Mouse (Mus musculus): Measurements from ENCODE around the gene Pomgnt2. TPM values are rescaled to one million over a fixed set of nuclear protein-coding genes. Genes with fewer than 3 reads are reported as not detected.
A peak's percentile ranks its signal among the peaks of the same experiment; 100 is the strongest.

Pomgnt2 gene
- polyA plus RNA-seq (2015; fragmentation: Nextera tagmentation; extraction: Ambion mirVana), result 23.9 and 28.3 TPM in 2 replicates

DNA sequence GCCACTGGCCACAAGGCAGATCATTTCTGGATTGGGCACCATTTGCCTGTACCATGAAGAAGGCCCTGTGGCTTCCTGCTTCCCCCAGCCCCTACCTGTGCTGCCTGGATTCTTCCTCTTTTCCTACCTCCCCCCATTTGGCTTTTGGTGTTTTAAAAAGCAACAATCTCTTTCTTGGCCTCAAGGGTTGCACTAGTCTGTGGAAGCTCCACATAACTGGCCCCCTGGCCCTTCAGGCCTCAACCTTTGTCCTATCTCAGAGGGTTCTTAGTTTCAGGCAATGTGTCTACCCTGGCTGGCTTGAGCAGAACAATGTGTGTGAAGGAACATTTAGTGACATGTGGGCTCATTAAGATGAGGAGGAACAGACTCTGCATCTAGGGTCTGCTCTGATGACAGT lies at the start of gene Pomgnt2:
TSS of gene Pomgnt2 (minus strand) at position 101 of the 400 bp plus-strand sequence.
- H3K36me3 ChIP-seq, result no peaks in the 10 kb centered on the region
- H3K4me1 ChIP-seq, result peaks cover 17% of the 10 kb centered on the region
- no peak for ATAC-seq (replicated peaks)
- H3K4me2 ChIP-seq (replicated peaks), result peak within 1 kb of the TSS; percentile 85
- peak within 1 kb of the TSS; percentile 73 for H3K4me3 ChIP-seq
- H3K27ac ChIP-seq (replicated peaks), result no peak within 1 kb of the TSS
- H3K9me3 ChIP-seq, result no peaks in the 10 kb centered on the region
- no peaks in the 10 kb centered on the region for H3K27me3 ChIP-seq
- H3K9ac ChIP-seq (replicated peaks), result no peak within 1 kb of the TSS

DNA sequence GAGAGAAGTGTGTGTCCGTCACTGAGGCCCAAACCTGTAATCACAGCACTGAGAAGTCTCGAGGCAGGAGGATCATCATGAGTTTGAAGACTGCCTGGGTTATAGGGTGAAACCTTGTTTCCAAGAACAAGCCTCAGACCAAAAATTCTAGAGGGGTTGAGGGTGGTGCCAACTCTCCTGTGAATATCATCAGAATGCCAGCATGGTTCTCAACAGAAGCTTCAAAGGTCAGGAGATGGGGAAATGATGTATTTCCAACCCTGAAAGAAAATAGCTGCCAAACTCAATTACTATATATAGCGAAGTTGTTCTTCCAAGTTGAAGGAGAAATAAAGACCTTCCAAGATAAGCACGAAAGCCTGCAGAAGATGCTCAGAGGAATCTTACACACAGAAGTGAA lies 42.9 kb upstream of the Pomgnt2 start:
- 78% methylated on average over 4 of the region's 4 CpGs for WGBS
- Histone ChIP-seq H3K4me3 (no peak overlapping the region), H3K4me2 (replicated peaks) (no peak overlapping the region), H3K9me3 (no peaks in the 10 kb centered on the region), H3K4me1 (peaks cover 17% of the 10 kb centered on the region), H3K36me3 (no peaks in the 10 kb centered on the region), H3K9ac (replicated peaks) (no peak overlapping the region), H3K27me3 (no peaks in the 10 kb centered on the region), H3K27ac (replicated peaks) (no peak overlapping the region)
- no peak for ATAC-seq (replicated peaks)

DNA sequence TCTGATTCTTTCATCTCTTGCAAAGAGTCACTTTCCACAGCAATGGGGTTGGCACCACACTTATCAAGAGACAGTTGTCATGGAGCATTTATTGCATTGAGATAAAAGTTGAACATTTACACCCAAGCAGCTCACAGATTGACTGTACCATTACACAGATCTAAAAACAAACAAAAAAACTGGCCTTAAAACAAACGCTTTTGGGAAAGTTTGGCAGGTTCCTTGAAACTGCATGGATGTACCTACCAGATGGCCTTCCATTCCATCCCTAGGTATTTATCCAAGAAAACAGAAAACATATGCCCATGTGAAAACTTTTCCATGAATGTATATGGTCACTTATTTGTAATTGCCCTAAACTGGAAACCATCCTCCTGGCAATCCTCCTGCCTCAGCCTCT lies 41.7 kb upstream of the Pomgnt2 start:
- H3K36me3 ChIP-seq, result no peaks in the 10 kb centered on the region
- no peak overlapping the region for H3K4me2 ChIP-seq (replicated peaks)
- no peaks in the 10 kb centered on the region for H3K27me3 ChIP-seq
- 89% methylated on average over 1 of the region's 1 CpGs for WGBS
- H3K4me3 ChIP-seq, result no peak overlapping the region
- H3K9ac ChIP-seq (replicated peaks), result no peak overlapping the region
- no peak overlapping the region for H3K27ac ChIP-seq (replicated peaks)
- no peaks in the 10 kb centered on the region for H3K9me3 ChIP-seq
- ATAC-seq (replicated peaks), result no peak
- peaks cover 17% of the 10 kb centered on the region for H3K4me1 ChIP-seq

- 43% methylated on average over 4 of the region's 4 CpGs for WGBS
- Histone ChIP-seq H3K4me1 (peaks cover 17% of the 10 kb centered on the region), H3K27ac (replicated peaks) (peak overlapping the region; percentile 72), H3K27me3 (no peaks in the 10 kb centered on the region), H3K9ac (replicated peaks) (no peak overlapping the region), H3K9me3 (no peaks in the 10 kb centered on the region), H3K36me3 (no peaks in the 10 kb centered on the region), H3K4me3 (no peak overlapping the region), H3K4me2 (replicated peaks) (no peak overlapping the region)
- peak; percentile 70 for ATAC-seq (replicated peaks)
Measured at GRCm38 (mm10) chr9:122036496-122037054, 39.7 kb upstream of the Pomgnt2 start.

DNA sequence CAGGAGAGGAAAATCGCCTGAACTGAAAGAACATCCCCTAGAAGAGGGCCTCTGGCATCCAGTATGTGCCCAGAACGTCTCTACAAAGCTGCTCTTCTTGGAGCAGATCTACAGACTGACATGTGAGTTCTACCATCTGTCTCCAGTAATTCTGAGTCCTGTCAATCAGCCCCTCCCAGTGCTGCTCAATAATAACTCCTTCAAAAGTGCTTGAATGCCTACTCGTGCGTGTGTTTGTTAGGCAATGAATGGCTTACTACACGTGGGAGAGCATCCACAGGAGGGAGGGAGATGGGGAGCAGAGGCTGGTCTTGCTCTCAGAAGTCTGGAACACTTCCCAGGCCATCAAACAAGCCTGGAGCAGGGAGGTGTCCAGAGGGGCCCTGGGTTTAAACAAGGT lies 38.9 kb upstream of the Pomgnt2 start:
- WGBS, result 15% methylated on average over 5 of the region's 5 CpGs
- Histone ChIP-seq H3K36me3 (no peaks in the 10 kb centered on the region), H3K4me2 (replicated peaks) (no peak overlapping the region), H3K4me3 (no peak overlapping the region), H3K27ac (replicated peaks) (peak overlapping the region; percentile 72), H3K27me3 (no peaks in the 10 kb centered on the region), H3K4me1 (peaks cover 17% of the 10 kb centered on the region), H3K9ac (replicated peaks) (no peak overlapping the region), H3K9me3 (no peaks in the 10 kb centered on the region)
- peak; percentile 80 for ATAC-seq (replicated peaks)

GRCm38 (mm10) chr9:122034949-122035348 lies 38.0 kb upstream of the Pomgnt2 start:
- ATAC-seq (replicated peaks), result no peak
- WGBS, result 100% methylated on average over 1 of the region's 1 CpGs
- H3K4me1 ChIP-seq, result peaks cover 17% of the 10 kb centered on the region
- no peak overlapping the region for H3K4me3 ChIP-seq
- H3K36me3 ChIP-seq, result no peaks in the 10 kb centered on the region
- no peak overlapping the region for H3K4me2 ChIP-seq (replicated peaks)
- no peaks in the 10 kb centered on the region for H3K9me3 ChIP-seq
- no peak overlapping the region for H3K9ac ChIP-seq (replicated peaks)
- H3K27ac ChIP-seq (replicated peaks), result peak overlapping the region; percentile 72; the same call in 1 of the 2 replicates
- no peaks in the 10 kb centered on the region for H3K27me3 ChIP-seq

GRCm38 (mm10) chr9:122032071-122032470 lies 35.2 kb upstream of the Pomgnt2 start:
- no peaks in the 10 kb centered on the region for H3K27me3 ChIP-seq
- H3K36me3 ChIP-seq, result no peaks in the 10 kb centered on the region
- H3K27ac ChIP-seq (replicated peaks), result no peak overlapping the region
- peaks cover 17% of the 10 kb centered on the region for H3K4me1 ChIP-seq
- no peak overlapping the region for H3K4me3 ChIP-seq
- ATAC-seq (replicated peaks), result no peak
- WGBS, result 78% methylated on average over 3 of the region's 3 CpGs
- no peaks in the 10 kb centered on the region for H3K9me3 ChIP-seq
- no peak overlapping the region for H3K9ac ChIP-seq (replicated peaks)
- no peak overlapping the region for H3K4me2 ChIP-seq (replicated peaks)

GRCm38 (mm10) chr9:122030706-122031105 lies 33.8 kb upstream of the Pomgnt2 start:
- no peak for ATAC-seq (replicated peaks)
- no peak overlapping the region for H3K4me2 ChIP-seq (replicated peaks)
- no peaks in the 10 kb centered on the region for H3K9me3 ChIP-seq
- H3K27me3 ChIP-seq, result no peaks in the 10 kb centered on the region
- 45% methylated on average over 5 of the region's 5 CpGs for WGBS
- no peaks in the 10 kb centered on the region for H3K36me3 ChIP-seq
- H3K4me1 ChIP-seq, result peaks cover 7% of the 10 kb centered on the region
- H3K9ac ChIP-seq (replicated peaks), result no peak overlapping the region
- 0 out of 2 replicates have a peak overlapping the region, but pooled peaks have one; percentile 11 for H3K27ac ChIP-seq (replicated peaks)
- H3K4me3 ChIP-seq, result no peak overlapping the region

- Histone ChIP-seq H3K27ac (replicated peaks) (no peak overlapping the region), H3K4me1 (peaks cover 4% of the 10 kb centered on the region; the same call in 1 of the 2 replicates), H3K9me3 (no peaks in the 10 kb centered on the region), H3K9ac (replicated peaks) (no peak overlapping the region), H3K4me2 (replicated peaks) (no peak overlapping the region), H3K36me3 (no peaks in the 10 kb centered on the region), H3K27me3 (no peaks in the 10 kb centered on the region), H3K4me3 (no peak overlapping the region)
- no peak for ATAC-seq (replicated peaks)
- 90% methylated on average over 7 of the region's 7 CpGs for WGBS
Measured at GRCm38 (mm10) chr9:122029765-122030164, 32.9 kb upstream of the Pomgnt2 start.

- Histone ChIP-seq H3K27ac (replicated peaks) (no peak overlapping the region), H3K4me2 (replicated peaks) (no peak overlapping the region), H3K9ac (replicated peaks) (no peak overlapping the region), H3K27me3 (no peaks in the 10 kb centered on the region), H3K4me1 (peaks cover 4% of the 10 kb centered on the region; the same call in 1 of the 2 replicates), H3K9me3 (no peaks in the 10 kb centered on the region), H3K4me3 (no peak overlapping the region), H3K36me3 (no peaks in the 10 kb centered on the region)
- ATAC-seq (replicated peaks), result no peak
- 83% methylated on average over 11 of the region's 11 CpGs for WGBS
Measured at GRCm38 (mm10) chr9:122027914-122028745, 31.2 kb upstream of the Pomgnt2 start.

DNA sequence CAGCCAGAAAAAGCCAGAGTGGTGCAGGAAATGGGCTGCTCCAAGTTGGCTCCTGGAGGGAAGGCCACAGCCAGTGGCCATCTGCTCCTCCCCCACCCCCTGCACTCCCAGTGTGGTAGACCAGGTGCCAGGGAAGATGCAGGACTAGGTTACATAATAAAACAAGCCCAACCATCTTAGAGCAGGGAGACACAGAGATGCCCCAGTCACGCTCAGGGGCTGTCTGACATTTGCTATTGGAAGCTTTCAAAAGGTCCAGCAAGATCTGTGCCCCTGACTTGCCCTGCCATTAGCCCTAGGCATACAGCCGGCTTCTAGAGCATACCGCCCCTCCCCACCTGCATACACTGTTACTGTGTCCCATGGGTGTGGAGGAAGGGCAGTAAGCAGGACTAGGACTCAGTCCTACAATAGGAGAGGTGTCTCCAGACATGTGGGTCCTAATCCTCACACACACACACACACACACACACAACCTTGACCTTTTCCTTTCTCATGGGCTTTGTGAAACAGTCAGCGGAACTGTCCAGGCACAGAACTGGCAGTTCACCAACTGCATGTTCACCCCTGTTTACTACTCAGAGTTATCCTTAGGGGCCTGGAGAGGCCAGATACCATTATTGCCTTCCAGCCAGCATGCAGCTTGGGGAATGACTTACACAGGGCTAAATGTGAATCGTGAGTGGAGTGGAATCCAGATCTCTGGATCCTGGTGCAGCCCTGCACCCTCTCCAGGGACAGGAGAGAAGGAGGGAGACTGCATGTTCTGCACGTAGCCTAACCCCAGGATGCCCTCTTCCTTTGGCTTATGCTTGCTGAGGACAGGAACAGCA lies 30.4 kb upstream of the Pomgnt2 start:
- Histone ChIP-seq H3K4me3 (no peak overlapping the region), H3K27ac (replicated peaks) (peak overlapping the region; percentile 31; the same call in 1 of the 2 replicates), H3K27me3 (no peaks in the 10 kb centered on the region), H3K9ac (replicated peaks) (no peak overlapping the region), H3K36me3 (no peaks in the 10 kb centered on the region), H3K4me1 (peaks cover 4% of the 10 kb centered on the region; the same call in 1 of the 2 replicates), H3K4me2 (replicated peaks) (no peak overlapping the region), H3K9me3 (no peaks in the 10 kb centered on the region)
- ATAC-seq (replicated peaks), result no peak; the same call in 1 of the 2 replicates
- WGBS, result 79% methylated on average over 6 of the region's 6 CpGs
